Mouse (Mus musculus) myocyte (in vitro differentiated cells): ENCODE data around the gene Myo18b.

Source experiments
- E2F4 ChIP-seq: IDR thresholded peaks from one replicate; pipeline ENCODE4 v1.6.1; 2011; ENCODE audit warnings: mild to moderate bottlenecking, control low read depth, moderate library complexity; ENCODE audit not compliant: insufficient read depth
- MYOD1 ChIP-seq, 3 experiments: IDR thresholded peaks; one replicate each; pipeline ENCODE4 v1.6.1; 2011; ENCODE audit warnings: control low read depth in 2 of 3, low read depth in 2 of 3, mild to moderate bottlenecking in 2 of 3, moderate library complexity in 1 of 3; ENCODE audit not compliant: insufficient read length in 2 of 3, control insufficient read depth in 1 of 3
- MYOG ChIP-seq, 3 experiments: IDR thresholded peaks; one replicate each; pipeline ENCODE4 v1.6.1; 2011; ENCODE audit warnings: control low read depth in 2 of 3, low read depth in 2 of 3, mild to moderate bottlenecking in 2 of 3; ENCODE audit not compliant: insufficient read length in 2 of 3, control insufficient read depth in 1 of 3, insufficient read depth in 1 of 3
- POLR2A ChIP-seq: IDR thresholded peaks from one replicate; pipeline ENCODE4 v1.6.1; 2011; ENCODE audit warnings: low read depth, mild to moderate bottlenecking, control low read depth, moderate library complexity; ENCODE audit not compliant: insufficient read length

DNA sequence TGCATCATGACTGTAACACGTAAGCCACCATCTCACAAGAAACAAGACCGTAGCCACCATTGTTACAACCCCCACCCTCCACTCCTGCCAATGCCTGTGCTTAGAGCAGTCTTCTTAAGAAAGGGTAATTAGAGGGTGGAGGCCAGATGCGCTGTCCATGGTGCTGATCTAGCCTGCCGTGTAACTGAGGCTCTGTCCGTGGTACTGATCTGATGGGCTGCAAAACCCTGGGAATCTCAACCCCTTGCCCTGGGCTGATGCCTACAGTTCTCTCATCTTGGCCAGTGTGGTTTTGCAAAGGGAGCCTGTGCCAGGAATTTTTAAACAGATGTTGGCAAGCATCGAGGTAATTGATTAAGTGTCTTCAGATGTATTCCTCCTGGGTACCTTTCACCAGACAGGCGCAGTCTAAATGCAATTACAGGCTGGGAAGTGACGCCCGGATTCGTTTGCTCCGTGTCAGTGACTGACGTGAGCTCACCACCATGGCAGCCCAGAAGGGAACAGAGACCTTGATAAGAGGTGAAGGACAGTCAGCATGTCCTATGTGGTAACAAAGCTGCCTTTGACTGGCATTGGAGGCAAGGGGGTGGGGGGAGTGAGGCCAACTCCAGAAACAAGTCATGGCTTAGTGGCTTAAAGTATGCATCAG lies 177.4 kb downstream of the Myo18b start:
- TF ChIP-seq POLR2A (no peak), MYOD1 (IDR thresholded peaks at IDR 0.05; ENCODE audit: control insufficient read depth in 1 of 3, insufficient read length in 2 of 3, low read depth in 2 of 3) (no peak), E2F4 (no peak), MYOG (IDR thresholded peaks at IDR 0.05; ENCODE audit: control insufficient read depth in 1 of 3, insufficient read depth in 1 of 3, insufficient read length in 2 of 3, low read depth in 2 of 3) (no peak)
